Mouse (Mus musculus): ENCODE measurements around the gene Rp9. TPM values are rescaled to one million over a fixed set of nuclear protein-coding genes. Genes with fewer than 3 reads are reported as not detected.
"Not testable (repeated sequence)": the region's sequence is repeated elsewhere in the genome, so short reads cannot be mapped to it uniquely, and the experiment has no call there.

The Rp9 gene
- polyA plus RNA-seq, 1 experiment from 2014 or later = 81.0 TPM

GRCm38 (mm10) chr9:22457142-22457835 lies 12.3 kb downstream of the Rp9 start:
- Histone ChIP-seq H3K4me3 (replicated peaks) (no peak overlapping the region), H3K4me1 (no peaks in the 10 kb centered on the region), H3K36me3 (peaks cover 52% of the 10 kb centered on the region), H3K9me3 (no peaks in the 10 kb centered on the region), H3K27me3 (replicated peaks) (no peaks in the 10 kb centered on the region), H3K27ac (no peak overlapping the region), H3K9ac (no peak overlapping the region), H3K4me2 (no peak overlapping the region)
- 87% methylated on average over 11 of the region's 11 CpGs for WGBS
- ATAC-seq (ENCODE audit: insufficient read depth, low FRiP score, low read depth) = no peak

DNA sequence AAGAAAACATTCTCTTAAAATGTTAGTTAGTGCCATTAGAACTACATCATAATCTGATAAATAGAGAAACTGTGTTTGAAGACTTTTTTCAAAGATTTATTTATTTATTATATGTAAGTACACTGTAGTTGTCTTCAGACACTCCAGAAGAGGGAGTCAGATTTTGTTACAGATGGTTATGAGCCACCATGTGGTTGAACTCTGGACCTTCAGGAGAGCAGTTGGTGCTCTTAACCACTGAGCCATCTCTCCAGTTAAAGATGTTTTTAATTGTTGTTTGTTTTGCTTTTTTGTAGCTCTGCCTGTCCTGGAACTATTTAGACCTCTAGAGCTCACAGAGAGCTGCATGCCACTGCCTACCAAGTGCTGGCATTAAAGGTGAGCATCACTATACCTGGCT lies 14.5 kb downstream of the Rp9 start:
- Histone ChIP-seq H3K4me2 (no peak overlapping the region), H3K4me3 (replicated peaks) (no peak overlapping the region), H3K9ac (no peak overlapping the region), H3K9me3 (no peaks in the 10 kb centered on the region), H3K4me1 (no peaks in the 10 kb centered on the region), H3K27me3 (replicated peaks) (no peaks in the 10 kb centered on the region), H3K36me3 (peaks cover 47% of the 10 kb centered on the region), H3K27ac (no peak overlapping the region)
- ATAC-seq (ENCODE audit: insufficient read depth, low FRiP score, low read depth) = no peak

GRCm38 (mm10) chr9:22453990-22454389 lies 15.6 kb downstream of the Rp9 start, which contains the start of gene Gm17545:
Gm17545 (plus strand) TSS chr9:22454290.
- H3K4me3 ChIP-seq (replicated peaks); H3K4me2 ChIP-seq; H3K9ac ChIP-seq; H3K4me1 ChIP-seq; ATAC-seq (ENCODE audit: insufficient read depth, low FRiP score, low read depth); H3K27ac ChIP-seq; H3K9me3 ChIP-seq; H3K27me3 ChIP-seq (replicated peaks): not testable (repeated sequence)
- peaks cover 54% of the 10 kb centered on the region for H3K36me3 ChIP-seq
- 87% methylated on average over 8 of the region's 8 CpGs for WGBS

DNA sequence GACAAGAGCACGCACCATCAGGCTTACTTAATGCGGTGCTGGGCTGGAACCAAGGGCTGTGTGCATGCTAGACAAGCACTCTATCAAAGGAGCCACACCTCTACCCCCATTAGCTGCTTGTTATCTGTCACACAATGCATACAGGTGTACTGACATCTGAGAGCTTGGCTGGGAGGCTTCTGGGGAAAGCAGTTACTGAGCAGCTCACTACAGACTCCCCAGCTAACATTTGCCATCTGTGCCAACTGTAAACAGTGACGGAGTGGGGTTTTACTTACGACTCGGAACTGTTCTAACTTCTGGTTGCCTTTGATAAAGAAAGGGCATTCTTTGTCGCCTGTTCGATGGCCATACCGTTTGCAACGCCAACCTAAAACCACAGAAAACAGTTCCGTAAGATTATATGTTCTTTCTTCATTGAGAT lies 16.0 kb downstream of the Rp9 start:
- ATAC-seq (ENCODE audit: insufficient read depth, low FRiP score, low read depth) = peak; percentile 86
- Histone ChIP-seq H3K27me3 (replicated peaks) (no peaks in the 10 kb centered on the region), H3K36me3 (peaks cover 59% of the 10 kb centered on the region), H3K4me1 (no peaks in the 10 kb centered on the region), H3K27ac (no peak overlapping the region), H3K4me3 (replicated peaks) (no peak overlapping the region), H3K9ac (no peak overlapping the region), H3K9me3 (no peaks in the 10 kb centered on the region), H3K4me2 (no peak overlapping the region)
- WGBS = 70% methylated on average over 10 of the region's 10 CpGs

DNA sequence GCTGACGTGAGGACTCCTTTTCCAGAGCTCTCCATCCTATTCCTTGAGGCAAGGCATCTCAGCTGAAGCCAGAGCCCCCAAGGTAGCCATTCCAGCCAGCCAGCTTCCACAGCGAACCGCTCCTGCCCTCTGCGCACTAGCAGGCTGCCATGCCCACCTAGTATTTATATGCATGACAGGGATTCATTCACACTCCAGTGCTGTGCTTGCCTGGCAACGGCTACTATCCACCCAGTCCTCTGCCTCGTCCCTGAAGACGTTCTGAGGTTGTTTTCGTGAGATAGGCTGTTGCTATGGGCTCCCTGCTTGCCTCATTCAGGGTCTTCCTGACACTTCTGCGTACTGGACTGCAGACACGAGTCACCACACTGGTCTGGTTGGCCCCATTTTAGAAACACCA lies 16.8 kb downstream of the Rp9 start:
- H3K9ac ChIP-seq = no peak overlapping the region
- WGBS = 88% methylated on average over 10 of the region's 10 CpGs
- no peaks in the 10 kb centered on the region for H3K9me3 ChIP-seq
- peaks cover 65% of the 10 kb centered on the region for H3K36me3 ChIP-seq
- H3K4me3 ChIP-seq (replicated peaks) = no peak overlapping the region
- ATAC-seq (ENCODE audit: insufficient read depth, low FRiP score, low read depth) = no peak
- H3K27me3 ChIP-seq (replicated peaks) = no peaks in the 10 kb centered on the region
- no peaks in the 10 kb centered on the region for H3K4me1 ChIP-seq
- no peak overlapping the region for H3K27ac ChIP-seq
- H3K4me2 ChIP-seq = no peak overlapping the region

DNA sequence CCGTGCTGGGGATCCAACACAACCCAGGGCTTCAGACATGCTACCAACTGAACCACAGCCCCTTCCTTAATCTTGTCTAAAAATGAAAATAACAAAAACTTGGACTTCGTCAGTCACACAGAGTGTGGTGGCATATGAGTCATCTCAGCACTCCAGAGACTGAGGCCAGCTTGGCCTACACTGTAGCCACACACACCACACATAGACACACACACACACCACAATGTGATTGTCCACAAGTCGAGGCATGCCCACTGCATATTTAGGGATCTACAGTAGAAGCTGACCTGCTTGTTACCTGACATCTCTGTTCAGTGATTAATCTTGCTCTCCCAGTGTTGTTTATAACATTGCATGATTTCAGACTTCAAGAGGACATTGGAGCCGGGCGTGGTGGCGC lies 20.3 kb downstream of the Rp9 start:
- Histone ChIP-seq H3K27me3 (replicated peaks) (no peaks in the 10 kb centered on the region), H3K4me3 (replicated peaks) (no peak overlapping the region), H3K36me3 (peaks cover 44% of the 10 kb centered on the region), H3K4me1 (no peaks in the 10 kb centered on the region), H3K9ac (no peak overlapping the region), H3K9me3 (no peaks in the 10 kb centered on the region), H3K4me2 (no peak overlapping the region), H3K27ac (no peak overlapping the region)
- no peak for ATAC-seq (ENCODE audit: insufficient read depth, low FRiP score, low read depth)
- WGBS = 82% methylated on average over 6 of the region's 6 CpGs

DNA sequence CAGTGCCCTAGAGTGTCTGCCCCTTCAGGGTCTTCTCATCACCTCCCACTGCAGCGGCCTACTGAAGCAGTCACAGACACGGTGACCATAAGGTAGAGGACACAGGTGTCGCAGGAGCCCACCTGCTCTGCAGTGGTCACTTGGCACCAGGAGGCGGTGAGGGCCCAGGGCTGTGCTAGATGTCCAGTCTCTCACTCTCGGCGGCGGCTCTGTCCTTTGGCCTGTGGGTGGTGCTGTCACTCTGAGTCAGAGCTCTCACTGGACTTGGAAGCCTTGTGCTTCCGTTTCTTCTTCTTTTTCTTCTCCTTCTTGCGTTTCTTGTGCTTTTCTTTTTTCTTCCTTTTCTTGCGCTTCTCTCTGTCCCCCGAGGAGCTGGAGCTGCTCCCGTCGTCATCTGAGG lies 21.1 kb downstream of the Rp9 start:
- H3K27me3 ChIP-seq (replicated peaks) = no peaks in the 10 kb centered on the region
- H3K27ac ChIP-seq = no peak overlapping the region
- no peak for ATAC-seq (ENCODE audit: insufficient read depth, low FRiP score, low read depth)
- H3K36me3 ChIP-seq = peaks cover 38% of the 10 kb centered on the region
- WGBS = 92% methylated on average over 13 of the region's 13 CpGs
- no peaks in the 10 kb centered on the region for H3K4me1 ChIP-seq
- no peak overlapping the region for H3K4me3 ChIP-seq (replicated peaks)
- H3K9ac ChIP-seq = no peak overlapping the region
- H3K4me2 ChIP-seq = no peak overlapping the region
- H3K9me3 ChIP-seq = no peaks in the 10 kb centered on the region

- no peak for ATAC-seq (ENCODE audit: insufficient read depth, low FRiP score, low read depth)
- H3K36me3 ChIP-seq = peaks cover 29% of the 10 kb centered on the region
Measured at GRCm38 (mm10) chr9:22447213-22447612, 22.3 kb downstream of the Rp9 start.

DNA sequence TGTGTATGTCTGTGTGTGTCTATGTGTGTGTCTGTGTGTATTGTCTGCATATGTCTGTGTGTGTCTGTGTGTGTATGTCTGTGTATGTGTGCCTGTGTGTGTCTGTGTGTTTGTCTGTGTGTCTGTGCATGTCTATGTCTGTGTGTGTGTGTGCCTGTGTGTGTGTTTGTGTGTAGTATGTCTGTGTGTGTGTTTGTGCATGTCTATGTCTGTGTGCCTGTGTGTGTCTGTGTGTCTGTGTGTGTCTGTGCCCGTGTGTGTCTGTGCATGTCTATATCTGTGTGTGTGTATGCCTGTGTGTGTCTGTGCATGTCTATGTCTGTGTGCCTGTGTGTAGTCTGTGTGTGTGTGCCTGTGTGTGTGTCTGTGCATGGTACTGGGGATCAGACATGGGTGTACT lies 24.4 kb downstream of the Rp9 start:
- H3K4me3 ChIP-seq (replicated peaks) = no peak overlapping the region
- no peak overlapping the region for H3K27ac ChIP-seq
- H3K9me3 ChIP-seq = no peaks in the 10 kb centered on the region
- no peak overlapping the region for H3K4me2 ChIP-seq
- H3K9ac ChIP-seq = no peak overlapping the region
- 79% methylated on average over 1 of the region's 1 CpGs for WGBS
- H3K27me3 ChIP-seq (replicated peaks) = no peaks in the 10 kb centered on the region
- no peak for ATAC-seq (ENCODE audit: insufficient read depth, low FRiP score, low read depth)
- H3K4me1 ChIP-seq = no peaks in the 10 kb centered on the region
- peaks cover 27% of the 10 kb centered on the region; the same call in 1 of the 2 replicates for H3K36me3 ChIP-seq

More at GRCm38 (mm10) chr9:22447213-22447612, 22.3 kb downstream of the Rp9 start:
- Histone ChIP-seq H3K4me3 (replicated peaks) (no peak overlapping the region), H3K4me2 (no peak overlapping the region), H3K27me3 (replicated peaks) (no peaks in the 10 kb centered on the region), H3K9ac (no peak overlapping the region), H3K9me3 (no peaks in the 10 kb centered on the region), H3K27ac (no peak overlapping the region), H3K4me1 (no peaks in the 10 kb centered on the region)
- WGBS = 73% methylated on average over 5 of the region's 5 CpGs

GRCm38 (mm10) chr9:22443157-22443556 lies 26.4 kb downstream of the Rp9 start:
- WGBS = 87% methylated on average over 10 of the region's 10 CpGs
- H3K9ac ChIP-seq = no peak overlapping the region

DNA sequence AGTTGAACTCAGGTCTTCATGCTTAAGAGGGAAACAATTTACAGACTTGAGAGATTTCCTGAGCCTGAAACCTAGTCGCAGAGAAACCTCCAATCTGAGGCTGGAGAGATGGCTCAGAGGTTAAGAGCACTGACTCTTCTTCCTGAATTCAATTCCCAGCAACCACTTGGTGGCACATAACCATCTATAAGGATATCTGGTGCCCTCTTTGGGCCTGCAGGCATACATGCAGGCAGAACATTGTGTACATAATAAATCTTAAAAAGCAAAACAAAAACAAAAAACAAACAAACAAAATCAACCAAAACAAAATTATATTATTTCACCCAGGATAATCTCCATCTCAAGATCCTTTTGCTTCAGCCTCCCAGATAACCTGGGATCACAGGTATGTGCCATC lies 30.7 kb downstream of the Rp9 start:
- Histone ChIP-seq H3K4me2 (no peak overlapping the region), H3K27ac (no peak overlapping the region), H3K9me3 (no peaks in the 10 kb centered on the region), H3K9ac (no peak overlapping the region), H3K4me1 (no peaks in the 10 kb centered on the region), H3K4me3 (replicated peaks) (no peak overlapping the region), H3K36me3 (no peaks in the 10 kb centered on the region), H3K27me3 (replicated peaks) (no peaks in the 10 kb centered on the region)
- WGBS = 61% methylated on average over 1 of the region's 1 CpGs
- no peak for ATAC-seq (ENCODE audit: insufficient read depth, low FRiP score, low read depth)

More at GRCm38 (mm10) chr9:22443157-22443556, 26.4 kb downstream of the Rp9 start:
- Histone ChIP-seq H3K4me2 (no peak overlapping the region), H3K4me1 (no peaks in the 10 kb centered on the region), H3K27me3 (replicated peaks) (no peaks in the 10 kb centered on the region), H3K9me3 (no peaks in the 10 kb centered on the region), H3K4me3 (replicated peaks) (no peak overlapping the region), H3K27ac (no peak overlapping the region), H3K36me3 (peaks cover 11% of the 10 kb centered on the region; the same call in 1 of the 2 replicates)
- ATAC-seq (ENCODE audit: insufficient read depth, low FRiP score, low read depth) = no peak

- 76% methylated on average over 2 of the region's 2 CpGs for WGBS
- ATAC-seq (ENCODE audit: insufficient read depth, low FRiP score, low read depth) = no peak
Measured at GRCm38 (mm10) chr9:22434101-22434500, 35.4 kb downstream of the Rp9 start.

GRCm38 (mm10) chr9:22433221-22433620 lies 36.3 kb downstream of the Rp9 start:
- 69% methylated on average over 2 of the region's 2 CpGs for WGBS
- no peaks in the 10 kb centered on the region for H3K36me3 ChIP-seq
- no peak for ATAC-seq (ENCODE audit: insufficient read depth, low FRiP score, low read depth)
- H3K27me3 ChIP-seq (replicated peaks) = no peaks in the 10 kb centered on the region
- no peaks in the 10 kb centered on the region for H3K9me3 ChIP-seq
- no peak overlapping the region for H3K4me2 ChIP-seq
- H3K9ac ChIP-seq = no peak overlapping the region
- H3K4me3 ChIP-seq (replicated peaks) = no peak overlapping the region
- H3K27ac ChIP-seq = no peak overlapping the region
- peaks cover 7% of the 10 kb centered on the region; the same call in 1 of the 2 replicates for H3K4me1 ChIP-seq

More at GRCm38 (mm10) chr9:22434101-22434500, 35.4 kb downstream of the Rp9 start:
- Histone ChIP-seq H3K4me2 (no peak overlapping the region), H3K27me3 (replicated peaks) (no peaks in the 10 kb centered on the region), H3K27ac (no peak overlapping the region), H3K36me3 (no peaks in the 10 kb centered on the region), H3K9ac (no peak overlapping the region), H3K9me3 (no peaks in the 10 kb centered on the region), H3K4me1 (peaks cover 7% of the 10 kb centered on the region; the same call in 1 of the 2 replicates), H3K4me3 (replicated peaks) (no peak overlapping the region)

All from stomach, embryonic 15.5 days (tissue).